Mouse (Mus musculus) ES-Bruce4 (cell line): ENCODE data around the gene Klhl35. TPM values are rescaled to one million over a fixed set of nuclear protein-coding genes. Genes with fewer than 3 reads are reported as not detected.

ENCODE experiments used
- H3K27ac ChIP-seq: 2 replicates; pipeline ENCODE4 v1.5.1; 2012; ENCODE audit warnings: low read length, inconsistent platforms; ENCODE audit not compliant: insufficient read depth
- H3K27me3 ChIP-seq: 2 replicates; pipeline ENCODE4 v1.6.1; 2012; ENCODE audit warnings: mild to moderate bottlenecking, low read length, inconsistent platforms; ENCODE audit not compliant: control insufficient read depth, poor library complexity, insufficient read depth, severe bottlenecking
- H3K36me3 ChIP-seq: 2 replicates; pipeline ENCODE4 v1.6.1; 2012; ENCODE audit warnings: inconsistent platforms, mild to moderate bottlenecking, low read length, moderate library complexity; ENCODE audit not compliant: control insufficient read depth, poor library complexity, insufficient read depth, severe bottlenecking
- H3K4me1 ChIP-seq: one replicate; pipeline ENCODE4 v1.8.1; 2011; ENCODE audit warnings: low read length; ENCODE audit not compliant: control insufficient read depth, insufficient read depth
- H3K4me3 ChIP-seq: 2 replicates; pipeline ENCODE4 v1.5.1; 2011; ENCODE audit warnings: low read depth, mild to moderate bottlenecking, low read length
- H3K9ac ChIP-seq: 2 replicates; pipeline ENCODE4 v1.6.1; 2012; ENCODE audit warnings: low read depth, mild to moderate bottlenecking, inconsistent platforms; ENCODE audit not compliant: poor library complexity, severe bottlenecking
- H3K9me3 ChIP-seq: replicated peaks from 2 replicates; pipeline ENCODE4 v1.6.1; 2012; ENCODE audit warnings: mild to moderate bottlenecking, low read length, inconsistent platforms; ENCODE audit not compliant: control insufficient read depth, poor library complexity, insufficient read depth, severe bottlenecking
- CTCF ChIP-seq: IDR thresholded peaks from one replicate; pipeline ENCODE4 v1.8.1; 2011; ENCODE audit warnings: low read depth, low read length
- EP300 ChIP-seq: IDR thresholded peaks from 2 replicates; pipeline ENCODE4 v1.6.1; 2011; ENCODE audit warnings: low read depth, low read length; ENCODE audit not compliant: insufficient read depth
- POLR2A ChIP-seq: IDR thresholded peaks from one replicate; pipeline ENCODE4 v1.8.1; 2011; ENCODE audit warnings: low read length; ENCODE audit not compliant: insufficient read depth
- polyA plus RNA-seq: library from polyadenylated mRNA; stranded (reverse); fragments of >200 nt; gene quantifications from 2 replicates; pipeline ENCODE4 v1.2.4, GENCODE M21; 2011; ENCODE audit warnings: low read depth; ENCODE audit not compliant: missing spikeins, insufficient read depth, insufficient read length

Gene Klhl35
- polyA plus RNA-seq, 1 experiment: not detected

- H3K36me3 ChIP-seq: no peaks in the 10 kb centered on the region
- TF ChIP-seq EP300 (no peak), CTCF (no peak), POLR2A (no peak)
- no peak overlapping the region for H3K4me3 ChIP-seq
- no peak overlapping the region for H3K27ac ChIP-seq
- H3K27me3 ChIP-seq: no peaks in the 10 kb centered on the region
- peaks cover 2% of the 10 kb centered on the region for H3K4me1 ChIP-seq
- no peaks in the 10 kb centered on the region for H3K9me3 ChIP-seq
- no peak overlapping the region for H3K9ac ChIP-seq
Observed at GRCm38 (mm10) chr7:99427987-99428386, 37.8 kb upstream of the Klhl35 start.

- H3K27ac ChIP-seq: no peak overlapping the region
- no peaks in the 10 kb centered on the region for H3K36me3 ChIP-seq
- H3K9ac ChIP-seq: no peak overlapping the region
- no peak overlapping the region for H3K4me3 ChIP-seq
- H3K4me1 ChIP-seq: peaks cover 2% of the 10 kb centered on the region
- no peaks in the 10 kb centered on the region for H3K9me3 ChIP-seq
- no peaks in the 10 kb centered on the region for H3K27me3 ChIP-seq
- TF ChIP-seq CTCF (no peak), POLR2A (no peak), EP300 (no peak)
Observed at GRCm38 (mm10) chr7:99428836-99429235, 37.0 kb upstream of the Klhl35 start.

- no peaks in the 10 kb centered on the region for H3K27me3 ChIP-seq
- no peaks in the 10 kb centered on the region for H3K9me3 ChIP-seq
- no peak overlapping the region for H3K9ac ChIP-seq
- peaks cover 2% of the 10 kb centered on the region for H3K4me1 ChIP-seq
- no peak overlapping the region for H3K27ac ChIP-seq
- no peaks in the 10 kb centered on the region for H3K36me3 ChIP-seq
- no peak overlapping the region for H3K4me3 ChIP-seq
- TF ChIP-seq EP300 (no peak), CTCF (no peak), POLR2A (no peak)
Observed at GRCm38 (mm10) chr7:99429786-99430185, 36.0 kb upstream of the Klhl35 start.

- no peak overlapping the region for H3K4me3 ChIP-seq
- no peaks in the 10 kb centered on the region for H3K9me3 ChIP-seq
- H3K4me1 ChIP-seq: peaks cover 2% of the 10 kb centered on the region
- H3K27me3 ChIP-seq: no peaks in the 10 kb centered on the region
- no peak overlapping the region for H3K9ac ChIP-seq
- no peaks in the 10 kb centered on the region for H3K36me3 ChIP-seq
- no peak overlapping the region for H3K27ac ChIP-seq
- no peak for TF ChIP-seq EP300
- TF ChIP-seq CTCF: no peak
- no peak for TF ChIP-seq POLR2A
Observed at GRCm38 (mm10) chr7:99430246-99430645, 35.6 kb upstream of the Klhl35 start.

- H3K9me3 ChIP-seq: no peaks in the 10 kb centered on the region
- no peaks in the 10 kb centered on the region for H3K36me3 ChIP-seq
- TF ChIP-seq POLR2A (no peak), EP300 (no peak), CTCF (no peak)
- no peak overlapping the region for H3K27ac ChIP-seq
- no peaks in the 10 kb centered on the region for H3K27me3 ChIP-seq
- H3K4me1 ChIP-seq: peaks cover 2% of the 10 kb centered on the region
- H3K9ac ChIP-seq: no peak overlapping the region
- no peak overlapping the region for H3K4me3 ChIP-seq
Observed at GRCm38 (mm10) chr7:99432248-99432647, 33.6 kb upstream of the Klhl35 start.

DNA sequence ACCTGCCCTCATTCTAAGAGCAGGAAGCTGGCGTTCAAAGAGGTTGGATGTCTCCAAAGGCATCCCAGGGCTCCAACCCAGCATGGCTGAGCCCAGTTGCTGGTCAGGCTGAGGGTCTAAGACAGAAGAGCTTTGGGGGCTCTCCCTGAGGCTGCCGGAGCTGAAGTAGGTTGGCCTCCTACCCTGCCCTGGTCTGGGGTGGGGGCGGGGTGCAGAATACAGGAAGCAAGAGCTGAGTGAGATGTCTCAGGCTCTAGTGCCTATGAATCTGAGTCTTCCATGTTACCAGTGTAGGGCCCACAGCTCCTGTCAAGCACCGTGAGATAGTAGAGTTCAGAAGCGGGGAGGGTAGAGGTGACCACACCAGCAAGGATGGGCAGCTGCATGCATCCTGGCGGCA, 32.9 kb upstream of the Klhl35 start:
- Histone ChIP-seq H3K9me3 (no peaks in the 10 kb centered on the region), H3K36me3 (no peaks in the 10 kb centered on the region), H3K27ac (no peak overlapping the region), H3K27me3 (no peaks in the 10 kb centered on the region), H3K9ac (no peak overlapping the region), H3K4me3 (no peak overlapping the region), H3K4me1 (peaks cover 2% of the 10 kb centered on the region)
- TF ChIP-seq EP300: no peak
- no peak for TF ChIP-seq POLR2A
- TF ChIP-seq CTCF: no peak
